Mouse (Mus musculus) heart, embryonic 15.5 days (tissue): Measurements from ENCODE around the gene Frem1. TPM values are rescaled to one million over a fixed set of nuclear protein-coding genes. Genes with fewer than 3 reads are reported as not detected.

Source experiments
- ATAC-seq: fragments of 200-750 bp; cut with Nextera tagmentation; replicated peaks from 2 replicates; pipeline ENCODE4 v1.8.0; 2017; ENCODE audit warnings: low read depth, moderate TSS enrichment; ENCODE audit not compliant: insufficient number of reproducible peaks, insufficient read depth, low FRiP score
- H3K27ac ChIP-seq: fragments of 300-500 bp; sonication (generic); 2 replicates; pipeline ENCODE4 v1.5.1; 2015; ENCODE audit warnings: mild to moderate bottlenecking, inconsistent platforms
- H3K27me3 ChIP-seq: fragments of 300-500 bp; sonication (generic); 2 replicates; pipeline ENCODE4 v1.6.1; 2015; ENCODE audit warnings: inconsistent platforms
- H3K36me3 ChIP-seq: fragments of 300-500 bp; sonication (generic); 2 replicates; pipeline ENCODE4 v1.6.1; 2015; ENCODE audit warnings: mild to moderate bottlenecking, inconsistent platforms
- H3K4me1 ChIP-seq: fragments of 300-500 bp; sonication (generic); replicated peaks from 2 replicates; pipeline ENCODE4 v1.6.1; 2015; ENCODE audit warnings: inconsistent platforms
- H3K4me2 ChIP-seq: fragments of 300-500 bp; sonication (generic); 2 replicates; pipeline ENCODE4 v1.6.1; 2015; ENCODE audit warnings: inconsistent platforms, mild to moderate bottlenecking, moderate library complexity
- H3K4me3 ChIP-seq: fragments of 300-500 bp; sonication (generic); 2 replicates; pipeline ENCODE4 v1.5.1; 2015; ENCODE audit warnings: mild to moderate bottlenecking, inconsistent platforms
- H3K9ac ChIP-seq: fragments of 300-500 bp; sonication (generic); 2 replicates; pipeline ENCODE4 v1.6.1; 2015; ENCODE audit warnings: mild to moderate bottlenecking, inconsistent platforms
- H3K9me3 ChIP-seq: fragments of 300-500 bp; sonication (generic); replicated peaks from 2 replicates; pipeline ENCODE4 v1.6.1; 2016; ENCODE audit warnings: inconsistent platforms
- WGBS: fragments of 180-500 bp; shearing (Covaris S2); methylation state at CpG from one replicate; pipeline ENCODE4 v1.1.7; 2015; ENCODE audit warnings: mixed read lengths; 5-methylcytosine and 5-hydroxymethylcytosine counted together
- polyA plus RNA-seq: library from polyadenylated mRNA; unstranded; fragments of >200 nt; fragmentation: Nextera tagmentation; extraction: Ambion mirVana; gene quantifications from 2 replicates; pipeline ENCODE4 v1.2.1, GENCODE M21; 2015

Frem1 gene
- polyA plus RNA-seq, 1 experiment from 2014 or later = 3.5 TPM

DNA sequence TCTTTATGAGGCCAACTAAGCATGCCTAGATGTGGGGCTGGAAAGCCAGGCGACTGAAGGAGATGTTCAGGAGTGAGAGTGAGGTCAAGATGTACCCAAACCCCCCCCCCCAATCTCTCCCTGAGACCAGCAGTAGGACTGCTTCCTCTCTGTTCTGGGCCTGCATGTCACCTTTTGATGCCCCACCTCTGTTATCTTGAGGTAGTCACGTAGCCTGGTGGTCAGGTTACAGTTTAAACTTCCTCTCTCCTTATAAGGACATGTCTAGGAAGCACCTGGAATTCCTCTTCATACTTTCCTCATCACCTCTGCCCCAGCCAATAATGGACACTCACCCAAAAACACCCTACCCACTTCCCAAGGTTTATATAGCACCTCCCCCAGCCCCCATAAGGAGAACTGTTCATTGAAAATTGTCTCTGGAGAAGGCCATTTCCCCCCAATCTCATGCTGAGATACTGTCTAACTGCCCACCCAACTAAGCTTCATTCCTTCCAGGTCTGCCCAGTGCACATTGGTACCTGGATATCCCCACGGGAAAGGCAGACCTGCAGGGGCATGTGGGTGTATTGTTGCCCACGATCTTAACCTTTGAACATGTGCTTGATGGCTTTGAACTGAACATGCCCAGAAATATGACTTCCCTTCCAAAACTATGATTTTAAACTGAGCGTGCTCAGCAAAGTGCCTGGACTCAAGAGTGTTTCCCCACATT is 184.3 kb downstream of the Frem1 start:
- H3K4me3 ChIP-seq = no peak overlapping the region
- no peak overlapping the region for H3K4me2 ChIP-seq
- WGBS = 80% methylated on average over 5 of the region's 5 CpGs
- H3K36me3 ChIP-seq = no peaks in the 10 kb centered on the region
- H3K9ac ChIP-seq = no peak overlapping the region
- no peak overlapping the region for H3K27ac ChIP-seq
- H3K4me1 ChIP-seq = no peaks in the 10 kb centered on the region
- no peaks in the 10 kb centered on the region for H3K9me3 ChIP-seq
- H3K27me3 ChIP-seq = no peaks in the 10 kb centered on the region
- no peak for ATAC-seq

DNA sequence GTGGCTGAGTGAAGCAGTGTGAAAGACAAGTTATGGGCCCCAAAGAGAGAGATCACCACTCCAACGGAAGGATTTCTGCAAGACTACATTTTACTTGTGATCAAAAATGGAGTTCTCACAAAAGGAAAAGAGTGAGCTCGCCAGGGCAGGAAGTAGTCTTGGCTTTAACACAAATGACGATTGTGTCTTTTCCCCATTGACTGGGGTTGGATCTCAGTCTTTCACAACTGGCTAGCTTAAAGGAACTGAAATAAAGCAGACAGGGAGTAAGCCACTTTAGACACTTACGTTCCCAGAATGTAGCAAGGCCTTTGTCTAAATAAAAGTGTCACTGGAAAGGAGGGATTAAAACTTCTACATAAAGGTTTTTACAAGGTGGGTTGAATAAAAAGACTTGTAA is 185.0 kb downstream of the Frem1 start:
- ATAC-seq = no peak
- Histone ChIP-seq H3K4me3 (no peak overlapping the region), H3K4me1 (no peaks in the 10 kb centered on the region), H3K4me2 (no peak overlapping the region), H3K9me3 (no peaks in the 10 kb centered on the region), H3K27me3 (no peaks in the 10 kb centered on the region), H3K36me3 (no peaks in the 10 kb centered on the region), H3K27ac (peak overlapping the region; percentile 45; the same call in 1 of the 2 replicates), H3K9ac (no peak overlapping the region)
- 45% methylated on average over 4 of the region's 4 CpGs for WGBS

DNA sequence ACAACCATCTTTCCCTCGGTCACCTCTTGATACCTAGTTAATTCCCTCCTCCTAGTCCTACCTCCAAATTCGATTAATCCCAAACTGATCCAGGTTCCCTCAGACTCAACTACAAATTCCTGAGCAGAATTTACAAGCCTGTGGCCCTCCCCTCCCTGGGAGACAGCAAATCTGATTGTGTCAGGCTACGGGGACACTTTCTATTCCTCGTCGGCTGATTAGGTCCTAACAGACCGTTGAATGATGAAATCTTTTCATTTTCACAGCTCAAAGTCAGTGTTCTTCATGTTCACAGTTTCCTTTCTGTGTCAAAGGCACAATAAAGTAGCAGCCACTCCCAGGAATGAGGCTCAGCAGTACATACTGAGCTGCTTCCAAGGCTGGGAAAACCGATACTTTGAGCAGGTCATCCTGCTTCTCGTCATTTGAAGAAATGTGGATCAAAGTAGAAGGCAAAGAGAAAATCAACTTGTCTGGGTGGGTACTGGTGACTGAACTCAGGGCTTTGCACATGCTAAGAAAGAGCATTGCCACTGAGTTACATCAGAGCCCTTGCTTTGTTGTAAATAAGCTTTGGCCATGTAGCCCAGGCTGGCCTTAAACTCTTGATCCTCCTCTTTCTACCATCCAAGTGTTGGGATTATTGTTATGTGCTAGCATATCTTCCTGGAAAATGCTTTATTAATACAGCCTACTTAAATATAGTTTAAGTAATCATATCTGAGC is 187.0 kb downstream of the Frem1 start:
- ATAC-seq = no peak
- 72% methylated on average over 8 of the region's 8 CpGs for WGBS
- no peaks in the 10 kb centered on the region for H3K27me3 ChIP-seq
- H3K4me1 ChIP-seq = peaks cover 5% of the 10 kb centered on the region; the same call in 1 of the 2 replicates
- H3K27ac ChIP-seq = no peak overlapping the region
- no peak overlapping the region for H3K4me2 ChIP-seq
- H3K4me3 ChIP-seq = no peak overlapping the region
- H3K9me3 ChIP-seq = no peaks in the 10 kb centered on the region
- no peak overlapping the region for H3K9ac ChIP-seq
- H3K36me3 ChIP-seq = no peaks in the 10 kb centered on the region

DNA sequence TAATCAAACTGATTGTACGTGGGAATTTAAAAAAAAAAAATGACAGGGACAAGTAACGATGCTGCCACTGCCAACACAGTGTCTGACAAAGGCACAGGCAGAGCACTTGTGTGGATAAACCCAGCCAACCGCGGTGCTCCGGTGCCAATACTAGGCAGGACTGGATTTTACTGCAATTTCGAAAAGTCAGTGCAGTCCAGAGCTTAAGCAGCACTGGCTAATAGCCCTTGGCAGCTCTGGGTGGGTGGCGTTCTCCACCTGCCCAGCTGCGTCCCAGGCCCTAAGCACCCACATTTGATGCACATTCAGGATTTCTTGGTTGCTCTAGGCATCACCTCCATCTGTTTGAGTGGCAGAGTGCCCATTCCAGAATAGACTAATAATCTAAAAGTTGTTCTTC is 188.8 kb downstream of the Frem1 start:
- H3K27ac ChIP-seq = no peak overlapping the region
- WGBS = 88% methylated on average over 8 of the region's 8 CpGs
- no peak overlapping the region for H3K4me2 ChIP-seq
- H3K4me3 ChIP-seq = no peak overlapping the region
- H3K36me3 ChIP-seq = no peaks in the 10 kb centered on the region
- no peaks in the 10 kb centered on the region for H3K9me3 ChIP-seq
- ATAC-seq = no peak
- no peak overlapping the region for H3K9ac ChIP-seq
- peaks cover 11% of the 10 kb centered on the region for H3K4me1 ChIP-seq
- H3K27me3 ChIP-seq = no peaks in the 10 kb centered on the region

- H3K36me3 ChIP-seq = no peaks in the 10 kb centered on the region
Measured at GRCm38 (mm10) chr4:82861451-82861850, 190.7 kb downstream of the Frem1 start.

GRCm38 (mm10) chr4:82860566-82860965 is 191.6 kb downstream of the Frem1 start:
- Histone ChIP-seq H3K27me3 (no peaks in the 10 kb centered on the region), H3K36me3 (no peaks in the 10 kb centered on the region), H3K4me3 (no peak overlapping the region), H3K27ac (peak overlapping the region; percentile 57; the same call in 1 of the 2 replicates), H3K9me3 (no peaks in the 10 kb centered on the region), H3K4me2 (no peak overlapping the region), H3K4me1 (peaks cover 12% of the 10 kb centered on the region), H3K9ac (no peak overlapping the region)
- ATAC-seq = no peak
- 38% methylated on average over 3 of the region's 3 CpGs for WGBS

More at GRCm38 (mm10) chr4:82861451-82861850, 190.7 kb downstream of the Frem1 start:
- Histone ChIP-seq H3K4me3 (no peak overlapping the region), H3K27me3 (no peaks in the 10 kb centered on the region), H3K27ac (no peak overlapping the region), H3K9ac (no peak overlapping the region), H3K4me1 (peaks cover 12% of the 10 kb centered on the region), H3K9me3 (no peaks in the 10 kb centered on the region), H3K4me2 (no peak overlapping the region)
- 93% methylated on average over 2 of the region's 2 CpGs for WGBS
- ATAC-seq = no peak

DNA sequence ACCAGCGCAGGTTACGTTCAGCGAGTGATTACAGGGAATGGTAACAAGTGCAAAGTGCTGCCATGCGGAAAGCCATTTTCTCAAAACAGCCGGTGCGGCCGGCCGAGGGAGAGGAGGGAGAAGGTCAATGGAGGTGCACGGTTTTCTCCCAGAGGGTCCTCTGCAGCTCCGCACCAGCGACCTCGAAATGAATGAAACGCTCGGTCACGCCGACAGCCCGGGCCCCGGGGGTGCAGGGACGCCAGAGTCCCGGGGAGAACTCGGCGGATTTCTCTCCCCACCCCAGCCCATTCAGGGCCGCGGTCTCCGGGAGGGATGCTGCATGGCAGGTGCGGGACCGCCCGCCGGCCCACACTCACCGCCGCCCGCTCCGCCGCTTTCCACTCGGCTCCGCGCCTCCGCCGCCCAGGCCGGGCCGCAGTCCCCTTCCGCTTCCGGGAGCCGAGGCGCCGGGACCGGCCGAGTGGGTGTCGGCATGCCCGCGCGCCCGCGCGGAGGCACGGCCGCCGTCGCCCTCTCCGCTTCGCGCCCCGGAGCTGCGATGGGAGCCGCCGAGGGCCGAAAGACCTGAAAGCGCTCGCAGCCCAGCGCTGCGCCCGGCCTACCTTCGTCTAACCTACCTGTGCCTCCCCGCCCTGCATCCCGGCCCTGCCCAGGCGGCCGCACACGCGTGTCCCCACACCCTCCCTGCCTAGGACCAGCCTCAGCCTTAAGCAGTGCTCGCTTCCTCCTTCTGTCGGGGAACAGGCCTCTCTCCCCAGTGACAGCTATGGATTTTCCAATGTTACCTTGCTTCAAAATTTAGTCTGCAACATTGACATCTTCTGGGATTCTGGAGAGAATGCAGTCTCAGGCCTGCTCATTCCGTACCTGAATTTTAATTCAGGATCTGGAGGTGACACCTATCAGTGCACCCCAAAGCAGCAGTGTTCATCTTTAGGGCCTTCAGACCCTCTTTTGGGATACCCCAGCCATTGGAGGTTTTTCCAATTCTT is 192.7 kb downstream of the Frem1 start, which contains the start of gene Zdhhc21:
Zdhhc21 (minus strand) TSS at position 828 of the 995 bp plus-strand sequence.
- Histone ChIP-seq H3K27ac (peak within 1 kb of the TSS; percentile 81), H3K9ac (peak within 1 kb of the TSS; percentile 84), H3K4me3 (peak within 1 kb of the TSS; percentile 85), H3K27me3 (no peaks in the 10 kb centered on the region), H3K4me1 (peaks cover 12% of the 10 kb centered on the region), H3K4me2 (peak within 1 kb of the TSS; percentile 86), H3K36me3 (no peaks in the 10 kb centered on the region), H3K9me3 (no peaks in the 10 kb centered on the region)
- ATAC-seq = peak; percentile 86
- WGBS = under 1% methylated on average over 69 of the region's 82 CpGs

GRCm38 (mm10) chr4:82858431-82859010 is 193.6 kb downstream of the Frem1 start:
- no peaks in the 10 kb centered on the region for H3K27me3 ChIP-seq
- H3K4me2 ChIP-seq = peak overlapping the region; percentile 86
- peaks cover 12% of the 10 kb centered on the region for H3K4me1 ChIP-seq
- no peak overlapping the region; the same call in 1 of the 2 replicates for H3K27ac ChIP-seq
- H3K9ac ChIP-seq = peak overlapping the region; percentile 84
- no peaks in the 10 kb centered on the region for H3K36me3 ChIP-seq
- ATAC-seq = no peak
- WGBS = 21% methylated on average over 4 of the region's 4 CpGs
- H3K4me3 ChIP-seq = peak overlapping the region; percentile 85
- no peaks in the 10 kb centered on the region for H3K9me3 ChIP-seq

- no peak for ATAC-seq
- Histone ChIP-seq H3K4me3 (no peak overlapping the region), H3K4me1 (peaks cover 12% of the 10 kb centered on the region), H3K4me2 (no peak overlapping the region), H3K27ac (no peak overlapping the region), H3K36me3 (peaks cover 5% of the 10 kb centered on the region; the same call in 1 of the 2 replicates), H3K27me3 (no peaks in the 10 kb centered on the region), H3K9me3 (no peaks in the 10 kb centered on the region), H3K9ac (no peak overlapping the region)
- WGBS = 82% methylated on average over 3 of the region's 3 CpGs
Measured at GRCm38 (mm10) chr4:82856986-82857385, 195.2 kb downstream of the Frem1 start.

DNA sequence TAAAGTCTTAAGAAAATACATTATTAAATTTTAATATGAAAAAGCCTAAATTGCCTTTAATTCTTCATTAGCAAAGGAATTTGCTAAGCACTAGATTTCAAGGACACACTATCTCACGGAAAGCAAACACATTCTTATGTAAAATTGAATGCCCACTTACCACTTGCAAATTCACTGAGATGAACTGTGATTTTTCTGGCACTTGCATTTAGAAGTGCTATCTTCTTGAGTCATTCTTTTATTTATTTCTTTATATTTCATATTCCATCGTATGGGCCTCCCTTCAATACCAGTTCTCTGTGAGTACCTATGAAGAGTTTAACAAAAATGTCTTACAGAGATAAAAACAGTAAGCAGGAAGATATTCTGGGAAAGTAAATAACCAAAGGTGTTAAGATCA is 198.3 kb downstream of the Frem1 start:
- 84% methylated on average over 2 of the region's 2 CpGs for WGBS
- Histone ChIP-seq H3K27ac (no peak overlapping the region), H3K4me3 (no peak overlapping the region), H3K9ac (no peak overlapping the region), H3K4me2 (no peak overlapping the region), H3K4me1 (peaks cover 18% of the 10 kb centered on the region), H3K27me3 (no peaks in the 10 kb centered on the region), H3K36me3 (peaks cover 5% of the 10 kb centered on the region; the same call in 1 of the 2 replicates), H3K9me3 (no peaks in the 10 kb centered on the region)
- ATAC-seq = no peak
